Mouse (Mus musculus) CH12.LX (cell line): ENCODE results near the gene Cables2. TPM values are rescaled to one million over a fixed set of nuclear protein-coding genes. Genes with fewer than 3 reads are reported as not detected.

Experiments used
- DNase-seq: peaks from one replicate; pipeline ENCODE4 v3.0.0-alpha.2; 2013; ENCODE audit errors: extremely low read depth
- H3K27ac ChIP-seq: 2 replicates; pipeline ENCODE4 v1.5.1; 2012; ENCODE audit warnings: low read depth, mild to moderate bottlenecking, control low read depth, moderate library complexity; ENCODE audit not compliant: insufficient read depth
- H3K27me3 ChIP-seq: replicated peaks from 2 replicates; pipeline ENCODE3; 2012; ENCODE audit warnings: inconsistent platforms
- H3K36me3 ChIP-seq, 2 experiments: replicated peaks in 1 of 2; 2 replicates each; pipeline versions ENCODE3 to v1.6.1; 2012; ENCODE audit warnings: inconsistent platforms in 1 of 2, low read length in 1 of 2, mild to moderate bottlenecking in 1 of 2, mixed read lengths in 1 of 2, moderate library complexity in 1 of 2; ENCODE audit not compliant: control insufficient read depth in 1 of 2, insufficient read depth in 1 of 2
- H3K4me1 ChIP-seq, 2 experiments: 2 replicates each; pipeline ENCODE4 v1.6.1; 2012; ENCODE audit warnings: inconsistent platforms in 1 of 2, moderate library complexity in 1 of 2; ENCODE audit not compliant: insufficient read depth in 2 of 2, control insufficient read depth in 1 of 2
- H3K4me2 ChIP-seq: 2 replicates; pipeline ENCODE4 v1.6.1; 2012; ENCODE audit warnings: low read depth, mild to moderate bottlenecking, control low read depth; ENCODE audit not compliant: poor library complexity, insufficient read depth, severe bottlenecking
- H3K4me3 ChIP-seq, 3 experiments: fragments of 150-350 bp in 1 of 3; sonication (generic) in 1 of 3; replicated peaks in 1 of 3; 2 replicates each; pipeline versions ENCODE3 to v1.5.1; 2011 to 2012; ENCODE audit warnings: low read depth in 2 of 3, low read length in 2 of 3, mild to moderate bottlenecking in 2 of 3, moderate library complexity in 2 of 3, control low read depth in 1 of 3, improper control_type of control experiment in 1 of 3, inconsistent platforms in 1 of 3, mixed read lengths in 1 of 3; ENCODE audit not compliant: poor library complexity in 1 of 3
- H3K79me2 ChIP-seq: replicated peaks from 2 replicates; pipeline ENCODE4 v1.6.1; 2012; ENCODE audit warnings: mild to moderate bottlenecking, moderate library complexity; ENCODE audit not compliant: control insufficient read depth, poor library complexity, insufficient read depth, severe bottlenecking; ENCODE audit errors: extremely low read depth
- H3K9ac ChIP-seq: 2 replicates; pipeline ENCODE4 v1.6.1; 2012; ENCODE audit warnings: low read depth, mild to moderate bottlenecking, control low read depth, moderate library complexity; ENCODE audit not compliant: insufficient read depth
- H3K9me3 ChIP-seq: replicated peaks from 2 replicates; pipeline ENCODE3; 2012; ENCODE audit warnings: low read length, inconsistent platforms, mixed read lengths
- BHLHE40 ChIP-seq: IDR thresholded peaks from 2 replicates; pipeline ENCODE4 v1.6.1; 2011; ENCODE audit warnings: mild to moderate bottlenecking, low read depth, low read length, improper control_type of control experiment
- CHD1 ChIP-seq: IDR thresholded peaks from 2 replicates; pipeline ENCODE4 v1.6.1; 2012; ENCODE audit warnings: low read depth, low read length, improper control_type of control experiment, inconsistent platforms
- CHD2 ChIP-seq: IDR thresholded peaks from 2 replicates; pipeline ENCODE4 v1.6.1; 2011; ENCODE audit warnings: low read length, improper control_type of control experiment
- CTCF ChIP-seq, 2 experiments: IDR thresholded peaks in 1 of 2; conservative IDR thresholded peaks in 1 of 2; 2 replicates each; pipeline ENCODE4 v1.5.1; 2011 to 2012; ENCODE audit warnings: low read depth in 2 of 2, low read length in 2 of 2, improper control_type of control experiment in 1 of 2, inconsistent platforms in 1 of 2, mild to moderate bottlenecking in 1 of 2, moderate library complexity in 1 of 2
- E2F4 ChIP-seq: IDR thresholded peaks from 2 replicates; pipeline ENCODE4 v1.6.1; 2011; ENCODE audit warnings: low read depth, low read length, improper control_type of control experiment; ENCODE audit not compliant: insufficient replicate concordance
- ELF1 ChIP-seq: IDR thresholded peaks from 2 replicates; pipeline ENCODE4 v1.6.1; 2014; ENCODE audit warnings: low read depth, mild to moderate bottlenecking, inconsistent platforms, low read length, improper control_type of control experiment
- EP300 ChIP-seq: IDR thresholded peaks from 2 replicates; pipeline ENCODE4 v1.6.1; 2011; ENCODE audit warnings: low read length, improper control_type of control experiment
- JUND ChIP-seq: conservative IDR thresholded peaks from 2 replicates; pipeline ENCODE4 v1.6.1; 2011; ENCODE audit warnings: low read depth, low read length, improper control_type of control experiment
- KAT2A ChIP-seq: IDR thresholded peaks from 2 replicates; pipeline ENCODE4 v1.6.1; 2012; ENCODE audit warnings: low read length, improper control_type of control experiment, inconsistent platforms; ENCODE audit not compliant: insufficient replicate concordance
- MAX ChIP-seq: IDR thresholded peaks from 2 replicates; pipeline ENCODE4 v1.6.1; 2011; ENCODE audit warnings: low read length, improper control_type of control experiment
- MAZ ChIP-seq: IDR thresholded peaks from 2 replicates; pipeline ENCODE4 v1.6.1; 2012; ENCODE audit warnings: low read depth, mild to moderate bottlenecking, inconsistent platforms, low read length, improper control_type of control experiment, moderate library complexity
- MEF2A ChIP-seq: IDR thresholded peaks from 2 replicates; pipeline ENCODE4 v1.6.1; 2014; ENCODE audit warnings: low read depth, mild to moderate bottlenecking, inconsistent platforms, low read length, improper control_type of control experiment, borderline replicate concordance
- MXI1 ChIP-seq: IDR thresholded peaks from 2 replicates; pipeline ENCODE4 v1.6.1; 2011; ENCODE audit warnings: mild to moderate bottlenecking, low read depth, low read length, improper control_type of control experiment
- MYC ChIP-seq: IDR thresholded peaks from 2 replicates; pipeline ENCODE4 v1.6.1; 2011; ENCODE audit warnings: low read depth, mild to moderate bottlenecking, improper control_type of control experiment, low read length
- NELFE ChIP-seq: IDR thresholded peaks from 2 replicates; pipeline ENCODE4 v1.6.1; 2011; ENCODE audit warnings: low read depth, low read length, improper control_type of control experiment
- PAX5 ChIP-seq: IDR thresholded peaks from 2 replicates; pipeline ENCODE4 v1.6.1; 2012; ENCODE audit warnings: low read length, inconsistent platforms, mixed read lengths
- SIN3A ChIP-seq: IDR thresholded peaks from 2 replicates; pipeline ENCODE4 v1.6.1; 2012; ENCODE audit warnings: low read length, improper control_type of control experiment, inconsistent platforms
- TCF12 ChIP-seq: IDR thresholded peaks from 2 replicates; pipeline ENCODE4 v1.6.1; 2014; ENCODE audit warnings: low read depth, mild to moderate bottlenecking, inconsistent platforms, low read length, improper control_type of control experiment
- USF1 ChIP-seq: IDR thresholded peaks from 2 replicates; pipeline ENCODE4 v1.6.1; 2014; ENCODE audit warnings: low read depth, mild to moderate bottlenecking, inconsistent platforms, low read length, improper control_type of control experiment
- ZC3H11A ChIP-seq: IDR thresholded peaks from 2 replicates; pipeline ENCODE4 v1.6.1; 2012; ENCODE audit warnings: low read depth, mild to moderate bottlenecking, inconsistent platforms, low read length, improper control_type of control experiment
- ZMIZ1 ChIP-seq: IDR thresholded peaks from 2 replicates; pipeline ENCODE4 v1.6.1; 2012; ENCODE audit warnings: low read depth, mild to moderate bottlenecking, inconsistent platforms, low read length, improper control_type of control experiment
- ZNF384 ChIP-seq: IDR thresholded peaks from 2 replicates; pipeline ENCODE4 v1.6.1; 2012; ENCODE audit warnings: low read depth, low read length, improper control_type of control experiment, inconsistent platforms
- dilution Hi-C: fragments of 300-500 bp; cut with MboI; formaldehyde crosslinking; loops from 2 replicates; pipeline ENCODE4 v1.14.3; 2020; ENCODE audit warnings: low sequenced_read_pairs; ENCODE audit not compliant: extremely low pct_unique_long_range_greater_than_20kb, extremely low pct_ligation_motif_present
- in situ Hi-C: fragments of 300-500 bp; cut with MboI; formaldehyde crosslinking; loops from 3 replicates; pipeline ENCODE4 v1.14.3; 2019; ENCODE audit warnings: low sequenced_read_pairs, low pct_ligation_motif_present, low pct_unique_long_range_greater_than_20kb, mixed read lengths
- polyA plus RNA-seq: library from polyadenylated mRNA; unstranded; fragments of >175 nt; gene quantifications from 2 replicates; pipeline ENCODE4 v1.2.1, GENCODE M21; 2012; ENCODE audit warnings: low read depth; ENCODE audit not compliant: insufficient read length
- total RNA-seq, 2 experiments: library from RNA; depleted of rRNA; stranded (reverse); fragments of 300-350 nt in 1 of 2; fragments of >200 nt in 1 of 2; gene quantifications; 2 replicates each; pipeline ENCODE4 v1.2.3; 2012 to 2014

Cables2 gene
- total and polyA plus RNA-seq, 3 experiments, result 13.0 to 29.9 (median 17.2) TPM

DNA sequence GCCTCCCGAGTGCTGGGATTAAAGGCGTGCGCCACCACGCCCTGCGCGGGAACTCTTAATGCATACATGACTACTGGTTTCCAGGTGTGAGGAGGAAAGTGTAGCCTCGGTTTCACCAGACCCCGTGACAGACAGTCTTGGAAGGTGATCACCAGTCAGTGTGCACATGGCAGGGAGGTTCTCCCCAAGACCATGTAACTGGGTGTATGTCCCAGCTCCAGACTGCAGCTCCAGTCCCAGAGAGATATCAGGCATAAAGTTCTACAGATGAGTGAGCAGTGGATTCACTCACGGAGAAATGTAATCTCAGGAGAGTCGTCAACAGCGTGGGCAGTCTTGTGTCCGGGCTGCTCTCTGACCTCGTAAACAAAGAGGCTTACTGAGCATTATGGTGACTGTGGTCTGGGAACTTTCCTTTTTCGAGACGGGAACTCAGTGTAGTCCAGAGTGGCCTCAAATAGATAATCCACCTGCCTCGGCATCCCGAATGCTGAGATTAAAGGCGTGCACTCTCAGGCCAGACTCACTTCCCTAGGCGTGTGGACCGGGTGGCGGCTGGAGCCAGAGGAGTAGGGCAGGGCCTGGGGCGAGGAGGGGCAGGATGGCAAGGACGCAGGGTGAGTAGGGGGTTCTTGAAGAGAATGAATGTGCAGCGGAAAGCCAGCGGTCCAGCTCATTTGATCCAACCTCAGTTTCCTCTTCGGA lies 16.8 kb downstream of the Cables2 start:
- no peaks in the 10 kb centered on the region for H3K27me3 ChIP-seq
- no peak for DNase-seq
- H3K36me3 ChIP-seq, result peaks cover 32 to 44% of the 10 kb centered on the region in 2 experiments
- H3K4me1 ChIP-seq, result peaks cover 0 to 24% of the 10 kb centered on the region in 2 experiments; a peak in 3 of 4 replicates
- peak overlapping the region; percentile 57 to 77 (median 73) for H3K4me3 ChIP-seq
- peak overlapping the region; percentile 67 for H3K9ac ChIP-seq
- dilution Hi-C loops (no loop called here), in situ Hi-C loops (loop anchor here (10.0 kb wide), 1 partner anchor 342 kb away; no protein-coding TSS in a partner anchor)
- peak overlapping the region; percentile 41; the same call in 1 of the 2 replicates for H3K4me2 ChIP-seq
- H3K79me2 ChIP-seq, result peaks cover 14% of the 10 kb centered on the region
- H3K9me3 ChIP-seq, result no peaks in the 10 kb centered on the region
- peak overlapping the region; percentile 21 for H3K27ac ChIP-seq
- TF ChIP-seq KAT2A, result no peak
- TF ChIP-seq ZMIZ1, result no peak
- no peak for TF ChIP-seq ZC3H11A
- no peak for TF ChIP-seq CHD2
- 0 out of 2 replicates have a peak, but pooled peaks have one; percentile 17 for TF ChIP-seq CHD1
- TF ChIP-seq TCF12, result no peak
- TF ChIP-seq PAX5, result no peak
- no peak for TF ChIP-seq CTCF (conservative IDR thresholded peaks at IDR 0.05 in 1 of 2, IDR thresholded peaks at IDR 0.05 in 1 of 2; ENCODE audit: low read depth in 2 of 2, low read length in 2 of 2)
- TF ChIP-seq MAX, result peak; percentile 74
- TF ChIP-seq BHLHE40, result 0 out of 2 replicates have a peak, but pooled peaks have one; percentile 48
- peak; percentile 35; the same call in 1 of the 2 replicates for TF ChIP-seq MXI1
- no peak for TF ChIP-seq NELFE
- TF ChIP-seq USF1, result no peak
- 0 out of 2 replicates have a peak, but pooled peaks have one; percentile 14 for TF ChIP-seq SIN3A
- no peak for TF ChIP-seq MEF2A
- TF ChIP-seq EP300, result no peak
- no peak for TF ChIP-seq JUND
- TF ChIP-seq MAZ, result no peak
- TF ChIP-seq ELF1, result no peak
- TF ChIP-seq MYC, result peak; percentile 77

DNA sequence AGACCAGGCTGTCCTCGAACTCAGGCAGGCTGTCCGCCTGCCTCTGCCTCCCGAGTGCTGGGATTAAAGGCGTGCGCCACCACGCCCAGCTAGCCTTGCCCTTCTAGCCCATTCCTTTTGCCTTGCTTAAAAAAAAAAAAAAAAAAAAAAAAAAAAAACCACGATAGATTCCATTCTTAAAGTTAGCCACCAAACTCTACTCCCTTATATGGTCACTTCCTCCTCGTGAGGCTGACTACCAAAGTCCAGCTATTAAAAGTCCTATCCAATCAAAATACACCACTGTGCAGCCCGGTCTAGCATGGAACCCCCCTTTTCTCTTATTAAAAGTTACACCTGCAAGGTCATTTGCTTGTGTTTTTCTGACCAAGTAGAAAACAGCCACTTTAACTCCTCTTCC lies 17.6 kb downstream of the Cables2 start:
- Histone ChIP-seq H3K4me3 (peak overlapping the region in 2 of 3 experiments; percentile 57 to 77), H3K79me2 (peaks cover 14% of the 10 kb centered on the region), H3K4me1 (peaks cover 0 to 27% of the 10 kb centered on the region in 2 experiments; a peak in 3 of 4 replicates), H3K9me3 (no peaks in the 10 kb centered on the region), H3K9ac (0 out of 2 replicates have a peak overlapping the region, but pooled peaks have one; percentile 67), H3K27ac (no peak overlapping the region), H3K4me2 (peak overlapping the region; percentile 41), H3K27me3 (no peaks in the 10 kb centered on the region), H3K36me3 (peaks cover 25 to 36% of the 10 kb centered on the region in 2 experiments)
- TF ChIP-seq E2F4, result no peak
- peak; percentile 72 for TF ChIP-seq ZNF384
- in situ Hi-C loops, result loop anchor here (10.0 kb wide), 1 partner anchor 341 kb away; no protein-coding TSS in a partner anchor
- no peak for DNase-seq
- dilution Hi-C loops, result no loop called here
